Mouse (Mus musculus) telencephalon, adult 2 months (tissue): ENCODE results near the gene Catsper3.

Experiments used
- DNase-seq: peaks from one replicate; pipeline ENCODE4 v3.0.0-alpha.2; 2011; ENCODE audit warnings: low read depth, low spot score

The Catsper3 gene

GRCm38 (mm10) chr13:55852205-55852604 is 67.8 kb downstream of the Catsper3 start:
- DNase-seq: no peak

GRCm38 (mm10) chr13:55855793-55856192 is 71.4 kb downstream of the Catsper3 start:
- DNase-seq: no peak

GRCm38 (mm10) chr13:55858463-55858862 is 74.1 kb downstream of the Catsper3 start:
- DNase-seq: no peak
